Mouse (Mus musculus) stomach, postnatal 0 days (tissue): Measurements from ENCODE around the gene Tmub1. TPM values are rescaled to one million over a fixed set of nuclear protein-coding genes. Genes with fewer than 3 reads are reported as not detected.

Source experiments
- ATAC-seq: fragments of 200-750 bp; cut with Nextera tagmentation; 2 replicates; pipeline ENCODE4 v1.8.0; 2017; ENCODE audit not compliant: low FRiP score, low TSS enrichment
- DNase-seq: peaks from one replicate; pipeline ENCODE4 v3.0.0-alpha.2; 2016; ENCODE audit warnings: low spot score
- H3K27ac ChIP-seq: fragments of 300-500 bp; sonication (generic); replicated peaks from 2 replicates; pipeline ENCODE4 v1.5.1; 2014; ENCODE audit warnings: mild to moderate bottlenecking, control low read depth
- H3K27me3 ChIP-seq: fragments of 300-500 bp; sonication (generic); 2 replicates; pipeline ENCODE4 v1.6.1; 2014; ENCODE audit warnings: low read length; ENCODE audit not compliant: control insufficient read depth, insufficient read depth
- H3K36me3 ChIP-seq: fragments of 300-500 bp; sonication (generic); 2 replicates; pipeline ENCODE4 v1.6.1; 2014; ENCODE audit warnings: low read length, mixed read lengths; ENCODE audit not compliant: control insufficient read depth, insufficient read depth
- H3K4me1 ChIP-seq: fragments of 300-500 bp; sonication (generic); replicated peaks from 2 replicates; pipeline ENCODE4 v1.6.1; 2014; ENCODE audit warnings: antibody characterized with exemption; ENCODE audit not compliant: control insufficient read depth, insufficient read depth
- H3K4me2 ChIP-seq: fragments of 300-500 bp; sonication (generic); replicated peaks from 2 replicates; pipeline ENCODE4 v1.6.1; 2014; ENCODE audit warnings: low read depth, mild to moderate bottlenecking, control low read depth, moderate library complexity
- H3K4me3 ChIP-seq: fragments of 300-500 bp; sonication (generic); 2 replicates; pipeline ENCODE4 v1.5.1; 2014; ENCODE audit warnings: low read depth, low read length, control low read depth
- H3K9ac ChIP-seq: fragments of 300-500 bp; sonication (generic); 2 replicates; pipeline ENCODE4 v1.6.1; 2014; ENCODE audit warnings: mild to moderate bottlenecking, low read length, control low read depth, mixed read lengths
- H3K9me3 ChIP-seq: fragments of 300-500 bp; sonication (generic); 2 replicates; pipeline ENCODE4 v1.6.1; 2016; ENCODE audit warnings: low read length; ENCODE audit not compliant: control insufficient read depth
- CTCF ChIP-seq: IDR thresholded peaks from 2 replicates; pipeline ENCODE4 v1.5.1; 2016; ENCODE audit warnings: antibody characterized with exemption, low read depth, mild to moderate bottlenecking, moderate library complexity
- EP300 ChIP-seq: optimal IDR thresholded peaks from 2 replicates; pipeline ENCODE3; 2016; ENCODE audit warnings: antibody characterized with exemption
- WGBS: fragments of 180-500 bp; shearing (Covaris S2); extraction: QIAGEN DNeasy Blood & Tissue Kit; methylation state at CpG from one replicate; pipeline ENCODE4 v1.1.7; 2014; 5-methylcytosine and 5-hydroxymethylcytosine counted together
- polyA plus RNA-seq: library from polyadenylated mRNA; unstranded; fragments of >200 nt; fragmentation: Nextera tagmentation; extraction: Ambion mirVana; gene quantifications from 2 replicates; pipeline ENCODE4 v1.2.1, GENCODE M21; 2015

Gene Tmub1
- polyA plus RNA-seq, 1 experiment from 2014 or later, result 20.9 TPM

GRCm38 (mm10) chr5:24405389-24405876 lies 42.2 kb downstream of the Tmub1 start:
- DNase-seq, result no peak
- WGBS, result 63% methylated on average over 3 of the region's 3 CpGs

GRCm38 (mm10) chr5:24404594-24405360 lies 42.9 kb downstream of the Tmub1 start:
- WGBS, result 76% methylated on average over 6 of the region's 6 CpGs
- Histone ChIP-seq H3K9me3 (no peaks in the 10 kb centered on the region), H3K9ac (no peak overlapping the region), H3K27ac (no peak overlapping the region), H3K4me1 (no peaks in the 10 kb centered on the region), H3K4me2 (no peak overlapping the region), H3K27me3 (no peaks in the 10 kb centered on the region), H3K4me3 (no peak overlapping the region), H3K36me3 (peaks cover 8% of the 10 kb centered on the region)
- TF ChIP-seq CTCF (no peak), EP300 (no peak)
- ATAC-seq (no peak), DNase-seq (no peak)

More at GRCm38 (mm10) chr5:24405389-24405876, 42.2 kb downstream of the Tmub1 start:
- Histone ChIP-seq H3K9me3 (no peaks in the 10 kb centered on the region), H3K27ac (no peak overlapping the region), H3K4me1 (no peaks in the 10 kb centered on the region), H3K36me3 (peaks cover 8% of the 10 kb centered on the region), H3K27me3 (no peaks in the 10 kb centered on the region), H3K9ac (no peak overlapping the region), H3K4me3 (no peak overlapping the region), H3K4me2 (no peak overlapping the region)
- ATAC-seq, result no peak
- TF ChIP-seq CTCF (no peak), EP300 (no peak)

GRCm38 (mm10) chr5:24401969-24402368 lies 45.7 kb downstream of the Tmub1 start:
- TF ChIP-seq CTCF (no peak), EP300 (no peak)
- H3K27ac ChIP-seq, result no peak overlapping the region
- H3K4me2 ChIP-seq, result no peak overlapping the region
- ATAC-seq (0 out of 2 replicates have a peak, but pooled peaks have one; percentile 34), DNase-seq (no peak)
- H3K9me3 ChIP-seq, result no peaks in the 10 kb centered on the region
- peaks cover 8% of the 10 kb centered on the region for H3K36me3 ChIP-seq
- H3K4me1 ChIP-seq, result no peaks in the 10 kb centered on the region
- H3K9ac ChIP-seq, result no peak overlapping the region
- 71% methylated on average over 9 of the region's 9 CpGs for WGBS
- no peak overlapping the region for H3K4me3 ChIP-seq
- no peaks in the 10 kb centered on the region for H3K27me3 ChIP-seq

- Histone ChIP-seq H3K9ac (no peak overlapping the region), H3K27me3 (no peaks in the 10 kb centered on the region), H3K9me3 (no peaks in the 10 kb centered on the region), H3K4me3 (no peak overlapping the region), H3K4me2 (no peak overlapping the region), H3K4me1 (no peaks in the 10 kb centered on the region), H3K36me3 (peaks cover 8% of the 10 kb centered on the region), H3K27ac (no peak overlapping the region)
- WGBS, result 91% methylated on average over 5 of the region's 5 CpGs
- TF ChIP-seq EP300 (no peak), CTCF (no peak)
- DNase-seq (no peak), ATAC-seq (no peak)
These were observed 46.6 kb downstream of the Tmub1 start for GRCm38 (mm10) chr5:24400911-24401605.

GRCm38 (mm10) chr5:24400362-24400761 lies 47.3 kb downstream of the Tmub1 start:
- Histone ChIP-seq H3K4me3 (no peak overlapping the region), H3K9me3 (no peaks in the 10 kb centered on the region), H3K4me1 (no peaks in the 10 kb centered on the region), H3K27ac (no peak overlapping the region), H3K27me3 (no peaks in the 10 kb centered on the region), H3K36me3 (peaks cover 8% of the 10 kb centered on the region), H3K9ac (no peak overlapping the region), H3K4me2 (no peak overlapping the region)
- 86% methylated on average over 11 of the region's 11 CpGs for WGBS
- no peak for TF ChIP-seq EP300
- no peak for TF ChIP-seq CTCF
- DNase-seq (no peak), ATAC-seq (no peak)

GRCm38 (mm10) chr5:24399686-24400085 lies 48.0 kb downstream of the Tmub1 start:
- TF ChIP-seq EP300 (no peak), CTCF (no peak)
- 87% methylated on average over 10 of the region's 10 CpGs for WGBS
- ATAC-seq, result no peak

More at GRCm38 (mm10) chr5:24399686-24400085, 48.0 kb downstream of the Tmub1 start:
- Histone ChIP-seq H3K9me3 (no peaks in the 10 kb centered on the region), H3K4me2 (no peak overlapping the region), H3K9ac (no peak overlapping the region), H3K4me3 (no peak overlapping the region), H3K4me1 (no peaks in the 10 kb centered on the region), H3K27ac (no peak overlapping the region), H3K27me3 (no peaks in the 10 kb centered on the region), H3K36me3 (peaks cover 8% of the 10 kb centered on the region)
- no peak for DNase-seq
